Mouse (Mus musculus): ENCODE data around the gene Pgpep1l. TPM values are rescaled to one million over a fixed set of nuclear protein-coding genes. Genes with fewer than 3 reads are reported as not detected.

The Pgpep1l gene
- polyA plus RNA-seq, 1 experiment from 2014 or later: not detected

DNA sequence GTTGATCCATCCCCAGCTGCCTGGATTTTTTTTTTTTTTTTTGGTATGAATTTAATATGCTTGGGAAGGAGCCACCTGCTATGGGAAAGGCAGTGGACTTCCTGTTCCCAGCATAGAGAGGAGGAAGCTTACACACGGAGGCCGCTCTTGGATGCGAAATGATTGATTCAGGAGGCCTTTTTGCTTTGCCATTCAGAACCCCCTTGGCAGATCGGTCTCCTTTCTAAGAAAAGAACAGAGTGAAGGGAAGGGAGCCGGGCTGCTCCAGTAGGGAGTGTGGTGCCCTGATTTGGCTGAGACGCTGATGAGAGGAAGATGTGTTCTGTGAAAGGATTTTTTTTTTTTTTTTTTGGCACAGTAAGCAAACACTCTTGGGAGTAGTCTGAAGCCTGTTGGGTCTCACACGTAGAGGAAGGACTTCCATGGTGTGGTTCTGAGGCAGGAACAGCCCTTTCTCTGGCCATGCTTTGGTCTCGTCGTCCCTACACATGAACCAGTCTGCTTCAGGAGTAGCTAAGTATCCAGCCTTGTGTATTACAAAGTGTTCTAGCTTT is 42.3 kb downstream of the Pgpep1l start:
- peaks cover 50% of the 10 kb centered on the region for H3K36me3 ChIP-seq (ENCODE audit: control insufficient read depth, insufficient read depth, low read length)
- peaks cover 9% of the 10 kb centered on the region for H3K4me1 ChIP-seq (ENCODE audit: control insufficient read depth, insufficient read depth, low read length)
- no peak overlapping the region for H3K4me2 ChIP-seq (replicated peaks; ENCODE audit: low read depth, low read length)
- no peaks in the 10 kb centered on the region for H3K27me3 ChIP-seq (ENCODE audit: control insufficient read depth, insufficient read depth, low read length)
- no peak overlapping the region for H3K27ac ChIP-seq (ENCODE audit: low read depth, low read length)
- no peak for ATAC-seq (ENCODE audit: low FRiP score, low TSS enrichment)
- H3K9ac ChIP-seq (ENCODE audit: low read depth, low read length): no peak overlapping the region
- no peaks in the 10 kb centered on the region for H3K9me3 ChIP-seq (ENCODE audit: control insufficient read depth, low read length)
- no peak overlapping the region for H3K4me3 ChIP-seq (ENCODE audit: low read length)
- WGBS: 88% methylated on average over 9 of the region's 9 CpGs

DNA sequence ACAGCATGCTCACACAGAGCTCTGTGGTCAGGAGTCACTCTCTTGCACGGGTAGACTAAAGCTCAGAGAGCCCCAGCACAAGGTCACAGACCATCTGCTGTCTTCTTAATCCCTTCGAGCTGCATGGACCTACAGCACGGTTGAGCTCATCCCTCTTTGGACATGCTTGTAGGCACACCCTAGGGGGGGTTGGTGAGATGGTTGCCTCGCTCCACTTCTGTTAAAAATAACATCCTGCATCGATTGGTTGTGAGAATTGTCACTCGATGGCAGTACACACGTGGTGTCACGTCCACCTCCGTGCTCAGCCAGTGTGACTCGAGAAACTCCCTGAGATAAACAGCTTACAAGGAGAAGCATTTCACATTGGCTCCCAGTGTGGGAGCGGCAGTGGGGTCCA is 45.2 kb downstream of the Pgpep1l start:
- peaks cover 9% of the 10 kb centered on the region for H3K4me1 ChIP-seq (ENCODE audit: control insufficient read depth, insufficient read depth, low read length)
- no peaks in the 10 kb centered on the region for H3K9me3 ChIP-seq (ENCODE audit: control insufficient read depth, low read length)
- 93% methylated on average over 11 of the region's 11 CpGs for WGBS
- no peak for ATAC-seq (ENCODE audit: low FRiP score, low TSS enrichment)
- no peak overlapping the region for H3K9ac ChIP-seq (ENCODE audit: low read depth, low read length)
- no peaks in the 10 kb centered on the region for H3K27me3 ChIP-seq (ENCODE audit: control insufficient read depth, insufficient read depth, low read length)
- H3K27ac ChIP-seq (ENCODE audit: low read depth, low read length): no peak overlapping the region
- H3K36me3 ChIP-seq (ENCODE audit: control insufficient read depth, insufficient read depth, low read length): peaks cover 53% of the 10 kb centered on the region
- H3K4me2 ChIP-seq (replicated peaks; ENCODE audit: low read depth, low read length): no peak overlapping the region
- H3K4me3 ChIP-seq (ENCODE audit: low read length): no peak overlapping the region

DNA sequence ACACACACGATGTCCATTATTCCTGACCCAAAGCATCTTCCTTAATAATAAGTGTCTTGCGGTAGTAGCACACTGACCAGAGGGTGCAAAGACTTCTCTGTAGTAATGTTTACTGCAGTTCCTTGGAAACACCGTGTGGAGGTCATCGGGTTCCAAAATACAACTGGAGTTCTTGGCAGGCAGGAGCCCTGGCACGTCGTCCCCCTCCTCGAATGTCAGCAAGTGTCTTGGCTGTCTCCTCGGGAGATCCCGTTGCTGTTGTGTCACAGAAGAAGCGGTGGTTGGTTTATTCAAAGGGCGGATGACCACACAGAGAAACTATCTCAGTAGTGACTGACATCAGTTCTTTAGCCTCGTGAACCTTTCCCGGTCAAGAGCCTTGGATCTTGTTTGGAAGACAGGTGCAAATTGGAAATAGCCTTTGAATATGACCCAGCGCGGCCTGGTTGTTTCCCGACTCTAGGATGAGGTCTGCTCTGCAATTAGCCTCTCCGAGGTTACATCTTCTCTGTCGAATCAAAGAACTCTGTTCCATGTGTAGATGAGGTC is 48.4 kb downstream of the Pgpep1l start:
- no peaks in the 10 kb centered on the region for H3K4me1 ChIP-seq (ENCODE audit: control insufficient read depth, insufficient read depth, low read length)
- H3K36me3 ChIP-seq (ENCODE audit: control insufficient read depth, insufficient read depth, low read length): peaks cover 73% of the 10 kb centered on the region
- H3K4me2 ChIP-seq (replicated peaks; ENCODE audit: low read depth, low read length): no peak overlapping the region
- no peak overlapping the region for H3K4me3 ChIP-seq (ENCODE audit: low read length)
- no peak for ATAC-seq (ENCODE audit: low FRiP score, low TSS enrichment)
- no peak overlapping the region for H3K27ac ChIP-seq (ENCODE audit: low read depth, low read length)
- H3K27me3 ChIP-seq (ENCODE audit: control insufficient read depth, insufficient read depth, low read length): no peaks in the 10 kb centered on the region
- WGBS: 75% methylated on average over 18 of the region's 18 CpGs
- H3K9ac ChIP-seq (ENCODE audit: low read depth, low read length): no peak overlapping the region
- H3K9me3 ChIP-seq (ENCODE audit: control insufficient read depth, low read length): no peaks in the 10 kb centered on the region

DNA sequence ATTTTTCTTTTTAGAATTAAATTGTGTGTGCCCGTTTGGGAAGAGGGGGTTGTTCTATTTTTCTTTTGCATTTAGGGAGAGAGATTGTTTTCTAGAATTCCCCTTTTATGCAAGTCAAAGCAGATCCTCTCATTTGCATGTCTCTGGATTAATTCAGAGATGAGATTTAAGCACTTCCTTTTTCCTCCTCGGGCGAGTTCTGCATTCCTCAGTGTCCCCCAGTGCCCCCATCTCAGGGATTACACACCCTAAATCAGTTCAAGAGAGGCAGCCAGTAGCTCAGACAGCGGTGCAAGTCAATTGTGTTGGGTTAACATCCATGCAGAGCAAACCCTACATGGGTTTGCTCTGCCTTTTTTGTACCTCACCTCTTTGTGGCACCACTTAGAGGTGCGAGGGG is 50.2 kb downstream of the Pgpep1l start:
- WGBS: 85% methylated on average over 5 of the region's 5 CpGs
- Histone ChIP-seq H3K4me2 (replicated peaks; ENCODE audit: low read depth, low read length) (no peak overlapping the region), H3K4me3 (ENCODE audit: low read length) (no peak overlapping the region), H3K4me1 (ENCODE audit: control insufficient read depth, insufficient read depth, low read length) (no peaks in the 10 kb centered on the region), H3K27ac (ENCODE audit: low read depth, low read length) (no peak overlapping the region), H3K9ac (ENCODE audit: low read depth, low read length) (no peak overlapping the region), H3K27me3 (ENCODE audit: control insufficient read depth, insufficient read depth, low read length) (no peaks in the 10 kb centered on the region), H3K36me3 (ENCODE audit: control insufficient read depth, insufficient read depth, low read length) (peaks cover 73% of the 10 kb centered on the region), H3K9me3 (ENCODE audit: control insufficient read depth, low read length) (no peaks in the 10 kb centered on the region)
- ATAC-seq (ENCODE audit: low FRiP score, low TSS enrichment): no peak

DNA sequence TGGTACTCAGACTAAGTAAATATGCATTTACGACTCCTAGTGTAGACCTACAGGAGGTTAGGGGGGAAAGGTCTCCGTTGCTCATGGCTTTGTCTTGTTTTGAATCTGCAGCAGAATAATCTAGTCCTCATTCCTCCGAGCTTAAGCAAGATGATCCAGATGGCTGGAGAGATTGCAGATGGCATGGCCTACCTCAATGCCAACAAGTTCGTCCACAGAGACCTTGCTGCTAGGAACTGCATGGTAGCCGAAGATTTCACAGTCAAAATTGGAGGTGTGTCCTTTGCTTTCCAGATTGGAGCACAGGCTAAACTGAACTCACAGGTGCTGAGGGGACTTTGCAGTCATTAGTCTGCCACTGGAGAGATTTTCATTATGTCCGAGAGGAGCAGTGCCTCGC is 52.1 kb downstream of the Pgpep1l start:
- ATAC-seq (ENCODE audit: low FRiP score, low TSS enrichment): no peak
- Histone ChIP-seq H3K4me2 (replicated peaks; ENCODE audit: low read depth, low read length) (no peak overlapping the region), H3K27me3 (ENCODE audit: control insufficient read depth, insufficient read depth, low read length) (no peaks in the 10 kb centered on the region), H3K9ac (ENCODE audit: low read depth, low read length) (no peak overlapping the region), H3K27ac (ENCODE audit: low read depth, low read length) (no peak overlapping the region), H3K36me3 (ENCODE audit: control insufficient read depth, insufficient read depth, low read length) (peaks cover 79% of the 10 kb centered on the region), H3K4me1 (ENCODE audit: control insufficient read depth, insufficient read depth, low read length) (no peaks in the 10 kb centered on the region), H3K9me3 (ENCODE audit: control insufficient read depth, low read length) (no peaks in the 10 kb centered on the region), H3K4me3 (ENCODE audit: low read length) (no peak overlapping the region)
- 85% methylated on average over 7 of the region's 7 CpGs for WGBS

DNA sequence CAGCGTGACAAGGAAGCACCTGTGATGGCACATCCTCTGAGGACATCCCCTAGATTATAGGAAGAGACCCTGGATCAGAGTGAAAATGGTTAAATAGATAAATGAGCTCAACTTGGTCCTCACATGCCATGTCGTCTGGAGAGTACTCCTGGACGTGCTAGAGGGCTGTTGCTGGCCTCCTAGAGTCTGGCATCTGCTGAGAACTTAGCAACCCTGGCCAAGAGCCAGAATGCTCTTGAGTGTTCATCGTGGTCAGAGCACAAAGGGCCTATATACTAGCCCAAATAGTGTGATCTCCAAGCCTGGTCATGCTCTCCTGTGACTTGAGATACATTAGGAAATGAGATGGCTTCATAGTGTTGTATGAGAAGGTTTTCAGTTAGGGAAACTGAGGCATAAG is 53.6 kb downstream of the Pgpep1l start:
- Histone ChIP-seq H3K9ac (ENCODE audit: low read depth, low read length) (no peak overlapping the region), H3K4me1 (ENCODE audit: control insufficient read depth, insufficient read depth, low read length) (no peaks in the 10 kb centered on the region), H3K4me3 (ENCODE audit: low read length) (no peak overlapping the region), H3K27me3 (ENCODE audit: control insufficient read depth, insufficient read depth, low read length) (no peaks in the 10 kb centered on the region), H3K27ac (ENCODE audit: low read depth, low read length) (no peak overlapping the region), H3K36me3 (ENCODE audit: control insufficient read depth, insufficient read depth, low read length) (peaks cover 74% of the 10 kb centered on the region), H3K4me2 (replicated peaks; ENCODE audit: low read depth, low read length) (no peak overlapping the region), H3K9me3 (ENCODE audit: control insufficient read depth, low read length) (no peaks in the 10 kb centered on the region)
- 81% methylated on average over 4 of the region's 4 CpGs for WGBS
- no peak for ATAC-seq (ENCODE audit: low FRiP score, low TSS enrichment)

DNA sequence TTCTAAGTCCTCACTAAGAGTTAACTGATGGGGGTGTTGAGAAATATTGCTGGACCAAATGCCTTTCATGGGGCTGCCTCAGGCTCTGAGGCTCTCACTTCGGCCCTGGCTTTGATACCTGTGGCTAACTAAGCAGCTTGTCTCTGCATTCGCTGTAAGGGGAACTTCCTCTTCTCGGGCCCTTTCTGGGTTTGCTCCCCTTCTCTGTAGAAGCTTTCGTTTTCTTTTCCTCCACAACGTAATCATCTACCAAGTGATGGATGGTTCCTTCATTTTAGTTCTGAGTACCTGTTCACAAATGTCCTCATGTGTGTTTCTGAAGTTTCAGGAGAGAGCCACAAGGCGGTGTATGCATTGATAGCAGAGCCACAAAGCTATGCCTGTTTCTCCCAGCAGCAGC is 55.0 kb downstream of the Pgpep1l start:
- H3K27me3 ChIP-seq (ENCODE audit: control insufficient read depth, insufficient read depth, low read length): no peaks in the 10 kb centered on the region
- H3K36me3 ChIP-seq (ENCODE audit: control insufficient read depth, insufficient read depth, low read length): peaks cover 72% of the 10 kb centered on the region
- H3K27ac ChIP-seq (ENCODE audit: low read depth, low read length): no peak overlapping the region
- H3K4me3 ChIP-seq (ENCODE audit: low read length): no peak overlapping the region
- 95% methylated on average over 6 of the region's 6 CpGs for WGBS
- H3K4me2 ChIP-seq (replicated peaks; ENCODE audit: low read depth, low read length): no peak overlapping the region
- no peaks in the 10 kb centered on the region for H3K4me1 ChIP-seq (ENCODE audit: control insufficient read depth, insufficient read depth, low read length)
- H3K9me3 ChIP-seq (ENCODE audit: control insufficient read depth, low read length): no peaks in the 10 kb centered on the region
- H3K9ac ChIP-seq (ENCODE audit: low read depth, low read length): no peak overlapping the region
- no peak for ATAC-seq (ENCODE audit: low FRiP score, low TSS enrichment)

DNA sequence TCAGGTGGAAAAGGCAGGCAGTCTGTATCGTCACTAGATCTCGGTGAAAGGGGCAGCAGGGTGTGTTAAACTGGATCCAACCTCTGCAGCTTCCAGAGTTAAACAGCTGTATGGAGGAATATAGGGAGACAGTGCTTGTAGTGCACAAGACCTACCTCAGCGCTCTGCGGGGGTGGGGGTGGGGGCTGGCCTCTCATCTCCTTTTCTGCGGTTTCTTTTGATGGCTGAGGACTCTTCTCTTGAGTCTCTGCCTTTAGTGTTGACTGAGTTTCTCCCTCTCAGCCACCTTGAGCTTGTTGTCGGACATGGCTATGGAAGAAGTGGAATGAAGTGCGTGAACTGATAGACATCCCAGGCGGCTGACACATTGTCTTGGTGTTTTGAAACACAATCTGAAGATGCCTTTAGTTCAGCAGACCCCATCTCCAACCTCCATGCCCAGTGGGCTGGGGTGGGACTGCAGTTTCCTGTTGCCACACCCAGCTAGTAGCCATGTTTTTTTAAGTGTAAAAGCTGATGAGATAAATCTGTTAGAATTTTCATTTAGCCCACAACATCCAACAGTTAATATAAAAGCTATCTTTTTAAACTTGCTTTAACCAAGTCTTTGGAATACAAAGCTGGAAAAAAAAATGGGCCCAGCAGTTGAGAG is 58.1 kb downstream of the Pgpep1l start:
- ATAC-seq (ENCODE audit: low FRiP score, low TSS enrichment): no peak
- Histone ChIP-seq H3K27me3 (ENCODE audit: control insufficient read depth, insufficient read depth, low read length) (no peaks in the 10 kb centered on the region), H3K4me1 (ENCODE audit: control insufficient read depth, insufficient read depth, low read length) (no peaks in the 10 kb centered on the region), H3K36me3 (ENCODE audit: control insufficient read depth, insufficient read depth, low read length) (peaks cover 71% of the 10 kb centered on the region), H3K4me2 (replicated peaks; ENCODE audit: low read depth, low read length) (no peak overlapping the region), H3K9me3 (ENCODE audit: control insufficient read depth, low read length) (no peaks in the 10 kb centered on the region), H3K4me3 (ENCODE audit: low read length) (no peak overlapping the region), H3K27ac (ENCODE audit: low read depth, low read length) (no peak overlapping the region), H3K9ac (ENCODE audit: low read depth, low read length) (no peak overlapping the region)
- WGBS: 92% methylated on average over 8 of the region's 8 CpGs

DNA sequence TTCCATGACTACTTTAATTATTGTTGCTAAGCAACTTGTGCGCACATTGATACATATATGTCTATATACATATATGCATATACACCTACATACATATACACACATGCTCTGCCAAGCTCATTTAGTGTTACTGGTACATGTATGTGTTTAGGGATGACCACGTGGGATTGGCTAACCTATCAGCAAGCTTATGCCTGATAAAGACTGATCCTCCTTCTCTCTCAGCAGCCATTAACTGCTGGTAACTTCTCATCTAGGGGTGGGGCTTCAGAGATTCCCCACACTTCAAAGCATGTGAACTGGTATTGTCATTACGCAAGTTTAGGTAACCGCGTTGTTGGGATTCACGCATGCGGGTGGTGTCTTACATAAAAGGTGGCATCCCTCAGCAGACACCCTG is 64.4 kb downstream of the Pgpep1l start:
- no peak overlapping the region for H3K27ac ChIP-seq (ENCODE audit: low read depth, low read length)
- WGBS: 94% methylated on average over 7 of the region's 7 CpGs
- H3K4me1 ChIP-seq (ENCODE audit: control insufficient read depth, insufficient read depth, low read length): no peaks in the 10 kb centered on the region
- H3K27me3 ChIP-seq (ENCODE audit: control insufficient read depth, insufficient read depth, low read length): no peaks in the 10 kb centered on the region
- H3K4me3 ChIP-seq (ENCODE audit: low read length): no peak overlapping the region
- H3K9me3 ChIP-seq (ENCODE audit: control insufficient read depth, low read length): no peaks in the 10 kb centered on the region
- no peak overlapping the region for H3K9ac ChIP-seq (ENCODE audit: low read depth, low read length)
- ATAC-seq (ENCODE audit: low FRiP score, low TSS enrichment): no peak
- H3K4me2 ChIP-seq (replicated peaks; ENCODE audit: low read depth, low read length): no peak overlapping the region
- peaks cover 78% of the 10 kb centered on the region for H3K36me3 ChIP-seq (ENCODE audit: control insufficient read depth, insufficient read depth, low read length)

Data from kidney, embryonic 14.5 days (tissue).